ENCODE assay signal across 19 mouse cellular contexts in genomic region chr11:45592335-45592734, GRCm38 (mm10).
A peak's percentile ranks its signal among the peaks of the same experiment; 100 is the strongest.
DNase-seq lines count a peak whose midpoint lies in the region; ATAC-seq lines count a peak whose summit lies in the region.
"Had no signal": no experiment of that assay in that cellular context is flagged by ENCODE, and none has a peak within 500 bp of the region (broad histone marks: within the 10 kb centered on the region; RNA-seq: fewer than 3 reads in every experiment).

No protein-coding gene starts in this region.

- no peaks in the 10 kb centered on the region for H3K27me3 ChIP-seq in hindbrain, embryonic 12.5 days
- H3K27me3 ChIP-seq in hindbrain, embryonic 11.5 days (ENCODE audit: control insufficient read depth, insufficient read depth, low read length), result no peaks in the 10 kb centered on the region
- no peaks in the 10 kb centered on the region for H3K27me3 ChIP-seq in limb, embryonic 11.5 days (ENCODE audit: control insufficient read depth, insufficient read depth, low read length)
- H3K27me3 ChIP-seq: embryonic facial prominence, embryonic 13.5 days; liver, embryonic 13.5 days had no signal

- peaks cover 9% of the 10 kb centered on the region for H3K4me1 ChIP-seq in hindbrain, embryonic 12.5 days
- no peaks in the 10 kb centered on the region for H3K4me1 ChIP-seq in hindbrain, embryonic 11.5 days (replicated peaks; ENCODE audit: control insufficient read depth, insufficient read depth, low read length)
- H3K4me1 ChIP-seq in limb, embryonic 11.5 days (ENCODE audit: control insufficient read depth, insufficient read depth, low read length), result peaks cover 20% of the 10 kb centered on the region
- H3K4me1 ChIP-seq: liver, embryonic 13.5 days had no signal

- no peaks in the 10 kb centered on the region for H3K36me3 ChIP-seq in hindbrain, embryonic 12.5 days
- no peaks in the 10 kb centered on the region for H3K36me3 ChIP-seq in hindbrain, embryonic 11.5 days (ENCODE audit: control insufficient read depth, insufficient read depth, low read length)
- no peaks in the 10 kb centered on the region for H3K36me3 ChIP-seq in limb, embryonic 11.5 days (ENCODE audit: control insufficient read depth, insufficient read depth, low read length)
- H3K36me3 ChIP-seq: embryonic facial prominence, embryonic 13.5 days; G1E; liver, embryonic 13.5 days had no signal

- WGBS in hindbrain, embryonic 12.5 days, result 60% methylated on average over 3 of the region's 3 CpGs
- 65% methylated on average over 3 of the region's 3 CpGs for WGBS in hindbrain, embryonic 11.5 days
- WGBS in limb, embryonic 11.5 days, result 22% methylated on average over 3 of the region's 3 CpGs

- H3K9ac ChIP-seq in hindbrain, embryonic 12.5 days, result no peak overlapping the region
- H3K9ac ChIP-seq in hindbrain, embryonic 11.5 days (ENCODE audit: low read depth, low read length), result no peak overlapping the region
- no peak overlapping the region for H3K9ac ChIP-seq in limb, embryonic 11.5 days (ENCODE audit: low read length)
- H3K9ac ChIP-seq: embryonic facial prominence, embryonic 13.5 days; liver, embryonic 13.5 days had no signal

- H3K4me3 ChIP-seq in hindbrain, embryonic 12.5 days, result no peak overlapping the region
- no peak overlapping the region for H3K4me3 ChIP-seq in hindbrain, embryonic 11.5 days (ENCODE audit: low read depth, low read length)
- no peak overlapping the region for H3K4me3 ChIP-seq in limb, embryonic 11.5 days (ENCODE audit: low read depth, low read length)
- H3K4me3 ChIP-seq: embryonic facial prominence, embryonic 13.5 days; liver, embryonic 13.5 days had no signal

- H3K4me2 ChIP-seq in hindbrain, embryonic 12.5 days (replicated peaks), result no peak overlapping the region
- H3K4me2 ChIP-seq in hindbrain, embryonic 11.5 days (replicated peaks; ENCODE audit: low read depth, low read length), result no peak overlapping the region
- H3K4me2 ChIP-seq in limb, embryonic 11.5 days (ENCODE audit: low read depth, severe bottlenecking), result no peak overlapping the region; the same call in 1 of the 2 replicates
- H3K4me2 ChIP-seq: embryonic facial prominence, embryonic 13.5 days; heart, embryonic 11.5 days; liver, embryonic 13.5 days had no signal

- H3K9me3 ChIP-seq in hindbrain, embryonic 12.5 days (replicated peaks), result no peaks in the 10 kb centered on the region
- H3K9me3 ChIP-seq in hindbrain, embryonic 11.5 days (ENCODE audit: control insufficient read depth, low read length), result no peaks in the 10 kb centered on the region
- no peaks in the 10 kb centered on the region for H3K9me3 ChIP-seq in limb, embryonic 11.5 days (ENCODE audit: control insufficient read depth, low read length)
- H3K9me3 ChIP-seq: embryonic facial prominence, embryonic 13.5 days; G1E; liver, embryonic 13.5 days had no signal

- 0 out of 2 replicates have a peak, but pooled peaks have one; percentile 8 for ATAC-seq in hindbrain, embryonic 12.5 days (ENCODE audit: low FRiP score)
- ATAC-seq in hindbrain, embryonic 11.5 days (ENCODE audit: low FRiP score), result no peak
- ATAC-seq in limb, embryonic 11.5 days (ENCODE audit: insufficient number of reproducible peaks, low FRiP score, low TSS enrichment, low read depth), result no peak; the same call in 1 of the 2 replicates
- ATAC-seq: CD4-positive, CD25-positive, alpha-beta regulatory T cell, adult 4 months had no signal

- H3K27ac ChIP-seq in hindbrain, embryonic 12.5 days, result no peak overlapping the region
- H3K27ac ChIP-seq in hindbrain, embryonic 11.5 days (ENCODE audit: low read depth, low read length), result no peak overlapping the region
- peak overlapping the region; percentile 48 for H3K27ac ChIP-seq in limb, embryonic 11.5 days (replicated peaks; ENCODE audit: low read depth, low read length)
- H3K27ac ChIP-seq: embryonic facial prominence, embryonic 13.5 days; liver, embryonic 13.5 days had no signal

- no peak for DNase-seq in hindbrain, embryonic 11.5 days (ENCODE audit: low spot score)
- peak; percentile 43 for DNase-seq in retina, postnatal 1 day
- no peak for DNase-seq in retina, embryonic 14.5 days (ENCODE audit: low spot score)
- peak; percentile 54 for DNase-seq in limb, embryonic 11.5 days (ENCODE audit: low spot score)
- DNase-seq in kidney, postnatal 10 days, result no peak
- DNase-seq in thymus, postnatal 36 days, result no peak
- DNase-seq: adrenal gland, postnatal 36 days; cerebellum, adult 9-11 months; heart, postnatal 14 days; kidney, adult 9 months; kidney, postnatal 4 days; liver, embryonic 13.5 days; right cerebral cortex, adult 18-20 months; thymus, adult 18-20 months had no signal

Comparison
In these comparisons a context has a peak if more than half of its experiments do, and no peak if none do; other contexts are left out.
1. DNase-seq: peak in retina, postnatal 1 day (single experiment) and limb, embryonic 11.5 days (single experiment); none in hindbrain, embryonic 11.5 days (single experiment), retina, embryonic 14.5 days (single experiment), kidney, postnatal 10 days (single experiment) and thymus, postnatal 36 days (0 of 2).